Comparison of ENCODE assay signal across 48 mouse cellular contexts in the genomic region with DNA sequence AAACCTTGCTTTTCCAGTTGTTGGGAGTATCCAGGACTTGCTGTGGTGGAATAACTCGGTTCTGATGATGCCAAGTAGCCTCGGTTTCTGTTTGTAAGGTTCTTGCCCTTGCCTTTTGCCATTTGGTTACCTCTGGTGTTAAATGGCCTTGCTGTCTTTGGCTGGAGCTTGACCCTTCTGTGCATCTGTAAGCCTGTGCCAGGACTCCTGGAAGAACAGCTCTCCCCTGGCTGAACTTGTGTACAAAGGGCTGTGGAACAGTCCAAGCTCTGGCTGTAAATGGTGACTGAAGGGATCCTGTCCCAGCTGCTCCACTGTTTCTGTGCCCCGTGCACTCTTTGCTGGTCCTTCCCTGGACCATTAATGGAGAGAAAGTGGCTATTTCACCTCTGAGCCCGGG. TPM values are rescaled to one million over a fixed set of nuclear protein-coding genes. Genes with fewer than 3 reads are reported as not detected.
"Had no signal": no experiment of that assay in that cellular context is flagged by ENCODE, and none has a peak within 500 bp of the region (broad histone marks: within the 10 kb centered on the region; RNA-seq: fewer than 3 reads in every experiment).

No protein-coding gene starts in this region.

- H3K36me3 ChIP-seq: heart, embryonic 10.5 days; heart, embryonic 12.5 days; heart, embryonic 13.5 days; heart, embryonic 15.5 days; hindbrain, embryonic 10.5 days; hindbrain, embryonic 12.5 days; hindbrain, embryonic 13.5 days; hindbrain, embryonic 15.5 days; intestine, embryonic 15.5 days; kidney, embryonic 15.5 days had no signal

- H3K4me2 ChIP-seq: heart, embryonic 11.5 days; heart, embryonic 12.5 days; heart, embryonic 13.5 days; heart, embryonic 15.5 days; hindbrain, embryonic 12.5 days; hindbrain, embryonic 13.5 days; hindbrain, embryonic 14.5 days; hindbrain, embryonic 15.5 days; intestine, embryonic 15.5 days; kidney, embryonic 15.5 days had no signal

- H3K9ac ChIP-seq: heart, embryonic 12.5 days; heart, embryonic 13.5 days; heart, embryonic 15.5 days; hindbrain, embryonic 12.5 days; hindbrain, embryonic 13.5 days; hindbrain, embryonic 14.5 days; hindbrain, embryonic 15.5 days; intestine, embryonic 15.5 days; kidney, embryonic 15.5 days had no signal

- ATAC-seq: hindbrain, embryonic 16.5 days; hindbrain, postnatal 0 days; inflammation-experienced regulatory T-cells, adult 6 months; intestine, embryonic 15.5 days; intestine, embryonic 16.5 days; intestine, postnatal 0 days had no signal

- DNase-seq: heart, adult 18-20 months; heart, adult 2 months; heart, postnatal 10 days; heart, postnatal 14 days; heart, postnatal 36 days; heart, postnatal 4 days; kidney, adult 11 months; kidney, adult 18-20 months; kidney, postnatal 10 days; kidney, postnatal 14 days; kidney, postnatal 4 days; layer of hippocampus, adult 9-11 months; layer of hippocampus, postnatal 36 days had no signal

- H3K4me3 ChIP-seq: heart, adult 2 months; heart, embryonic 10.5 days; heart, embryonic 12.5 days; heart, embryonic 13.5 days; heart, embryonic 15.5 days; hindbrain, embryonic 10.5 days; hindbrain, embryonic 12.5 days; hindbrain, embryonic 13.5 days; hindbrain, embryonic 15.5 days; intestine, embryonic 15.5 days; kidney, embryonic 15.5 days; layer of hippocampus, adult 2 months had no signal

- H3K27ac ChIP-seq: heart, adult 2 months; heart, embryonic 10.5 days; heart, embryonic 13.5 days; heart, embryonic 15.5 days; hindbrain, embryonic 10.5 days; hindbrain, embryonic 12.5 days; hindbrain, embryonic 13.5 days; hindbrain, embryonic 14.5 days; hindbrain, embryonic 15.5 days; hindbrain, postnatal 0 days; intestine, embryonic 15.5 days; kidney, embryonic 15.5 days; kidney, postnatal 0 days; layer of hippocampus, adult 2 months had no signal

- H3K9me3 ChIP-seq: heart, embryonic 15.5 days; hindbrain, embryonic 13.5 days; intestine, embryonic 15.5 days had no signal

- H3K27me3 ChIP-seq: heart, embryonic 12.5 days; heart, embryonic 13.5 days; heart, embryonic 15.5 days; hindbrain, embryonic 12.5 days; hindbrain, embryonic 13.5 days; hindbrain, embryonic 15.5 days; intestine, embryonic 15.5 days; kidney, embryonic 15.5 days had no signal

- H3K4me1 ChIP-seq: heart, embryonic 10.5 days; heart, embryonic 12.5 days; heart, embryonic 13.5 days; heart, embryonic 15.5 days; hindbrain, embryonic 10.5 days; hindbrain, embryonic 12.5 days; hindbrain, embryonic 13.5 days; hindbrain, embryonic 15.5 days; intestine, embryonic 15.5 days; kidney, embryonic 15.5 days had no signal

RNA-seq across cellular contexts. Expression of a gene that starts 5.8 kb away (rescaled TPM):
- total RNA-seq: heart, adult 18-20 months; heart, adult 2 months; heart, adult 8-10 months; heart, postnatal 10 days; heart, postnatal 14 days; heart, postnatal 25 days; heart, postnatal 36 days; heart, postnatal 4 days; hematopoietic stem cell, adult 5-6 weeks; hindbrain, postnatal 0 days; layer of hippocampus, adult 18-20 months; layer of hippocampus, adult 2 months; layer of hippocampus, adult 8-10 months; layer of hippocampus, postnatal 10 days; layer of hippocampus, postnatal 14 days; layer of hippocampus, postnatal 25 days; layer of hippocampus, postnatal 36 days; left cerebral cortex, adult 18-20 months had no signal
- polyA plus RNA-seq: heart, adult 2 months; heart, embryonic 10.5 days; heart, embryonic 11.5 days; heart, embryonic 12.5 days; heart, embryonic 13.5 days; heart, embryonic 14.5 days; heart, embryonic 15.5 days; heart, embryonic 16.5 days; heart, postnatal 0 days; hindbrain, embryonic 10.5 days; hindbrain, embryonic 11.5 days; hindbrain, embryonic 12.5 days; hindbrain, embryonic 13.5 days; hindbrain, embryonic 14.5 days; hindbrain, embryonic 15.5 days; hindbrain, embryonic 16.5 days; hindbrain, postnatal 0 days; inflammation-experienced regulatory T-cells, adult 6 months; intestine, embryonic 14.5 days; intestine, embryonic 15.5 days; intestine, embryonic 16.5 days; intestine, postnatal 0 days; kidney, embryonic 14.5 days; kidney, embryonic 15.5 days; kidney, postnatal 0 days; large intestine, adult 2 months had no signal

RNA-seq across cellular contexts. Expression of a gene that starts 47.1 kb away (rescaled TPM):
- total RNA-seq: heart, adult 18-20 months; heart, adult 2 months; heart, adult 8-10 months; heart, postnatal 10 days; heart, postnatal 14 days; heart, postnatal 25 days; heart, postnatal 36 days; heart, postnatal 4 days; hematopoietic stem cell, adult 5-6 weeks; hindbrain, postnatal 0 days; layer of hippocampus, adult 18-20 months; layer of hippocampus, adult 2 months; layer of hippocampus, adult 8-10 months; layer of hippocampus, postnatal 10 days; layer of hippocampus, postnatal 14 days; layer of hippocampus, postnatal 25 days; layer of hippocampus, postnatal 36 days; left cerebral cortex, adult 18-20 months had no signal
- polyA plus RNA-seq: heart, adult 2 months; heart, embryonic 10.5 days; heart, embryonic 11.5 days; heart, embryonic 12.5 days; heart, embryonic 13.5 days; heart, embryonic 14.5 days; heart, embryonic 15.5 days; heart, embryonic 16.5 days; heart, postnatal 0 days; hindbrain, embryonic 10.5 days; hindbrain, embryonic 11.5 days; hindbrain, embryonic 12.5 days; hindbrain, embryonic 13.5 days; hindbrain, embryonic 14.5 days; hindbrain, embryonic 15.5 days; hindbrain, embryonic 16.5 days; hindbrain, postnatal 0 days; inflammation-experienced regulatory T-cells, adult 6 months; intestine, embryonic 14.5 days; intestine, embryonic 15.5 days; intestine, embryonic 16.5 days; intestine, postnatal 0 days; kidney, embryonic 14.5 days; kidney, embryonic 15.5 days; kidney, postnatal 0 days; large intestine, adult 2 months had no signal
